Mouse (Mus musculus) kidney, postnatal 10 days (tissue): ENCODE results near the gene Sox21.

Experiments
- DNase-seq: peaks from one replicate; pipeline ENCODE4 v3.0.0; 2021; ENCODE audit warnings: mixed read lengths

The Sox21 gene

GRCm38 (mm10) chr14:118236886-118237289 is at the start of gene Sox21:
Gene Sox21, minus strand, starts transcription at chr14:118237030.
- peak; percentile 52 for DNase-seq

- no peak for DNase-seq
Observed at GRCm38 (mm10) chr14:118286096-118286495, 49.3 kb upstream of the Sox21 start.

- peak; percentile 24 for DNase-seq
Observed at GRCm38 (mm10) chr14:118282917-118283316, 46.1 kb upstream of the Sox21 start.

- no peak for DNase-seq
Observed at GRCm38 (mm10) chr14:118282272-118282671, 45.4 kb upstream of the Sox21 start.

- DNase-seq, result no peak
Observed at GRCm38 (mm10) chr14:118277704-118278498, 41.1 kb upstream of the Sox21 start.

- no peak for DNase-seq
Observed at GRCm38 (mm10) chr14:118272594-118273555, 36.0 kb upstream of the Sox21 start.

- DNase-seq, result no peak
Observed at GRCm38 (mm10) chr14:118268849-118269248, 32.0 kb upstream of the Sox21 start.

- no peak for DNase-seq
Observed at GRCm38 (mm10) chr14:118266660-118267059, 29.8 kb upstream of the Sox21 start, which contains the start of gene Gm9376. Gene Gm9376, plus strand, starts transcription at chr14:118266960.

- DNase-seq, result no peak
Observed at GRCm38 (mm10) chr14:118253381-118253780, 16.6 kb upstream of the Sox21 start.

GRCm38 (mm10) chr14:118241416-118241815 is 4.6 kb upstream of the Sox21 start:
- no peak for DNase-seq

- no peak for DNase-seq
Observed at GRCm38 (mm10) chr14:118239351-118239750, 2.5 kb upstream of the Sox21 start.

- DNase-seq, result no peak
Observed at GRCm38 (mm10) chr14:118237786-118238185, 956 bp upstream of the Sox21 start.

- peak; percentile 57 for DNase-seq
Observed at GRCm38 (mm10) chr14:118235973-118236885, 601 bp downstream of the Sox21 start.

GRCm38 (mm10) chr14:118235361-118235972 is 1.4 kb downstream of the Sox21 start:
- peak; percentile 45 for DNase-seq

GRCm38 (mm10) chr14:118234541-118235210 is 2.2 kb downstream of the Sox21 start:
- DNase-seq, result peak; percentile 13

- DNase-seq, result peak; percentile 11
Observed at GRCm38 (mm10) chr14:118233786-118234540, 2.9 kb downstream of the Sox21 start.

GRCm38 (mm10) chr14:118232381-118232970 is 4.4 kb downstream of the Sox21 start:
- peak; percentile 14 for DNase-seq

GRCm38 (mm10) chr14:118226471-118227155 is 10.2 kb downstream of the Sox21 start:
- no peak for DNase-seq

GRCm38 (mm10) chr14:118225911-118226310 is 10.9 kb downstream of the Sox21 start:
- DNase-seq, result peak; percentile 47
